Mouse (Mus musculus) C2C12 (cell line): ENCODE results near the gene Lrp1.

Source experiments
- CEBPB ChIP-seq: IDR thresholded peaks from one replicate; pipeline ENCODE4 v1.6.1; 2011; ENCODE audit warnings: low read depth, mild to moderate bottlenecking, control low read depth, moderate library complexity
- CTCF ChIP-seq: IDR thresholded peaks from one replicate; pipeline ENCODE4 v1.5.1; 2011; ENCODE audit not compliant: control insufficient read depth, insufficient read depth, insufficient read length
- MAX ChIP-seq: IDR thresholded peaks from one replicate; pipeline ENCODE4 v1.6.1; 2011; ENCODE audit warnings: mild to moderate bottlenecking, control low read depth
- MYOD1 ChIP-seq: IDR thresholded peaks from one replicate; pipeline ENCODE4 v1.6.1; 2011; ENCODE audit warnings: low read depth; ENCODE audit not compliant: control insufficient read depth, insufficient read length

GRCm38 (mm10) chr10:127534929-127535384, 86.0 kb downstream of the Lrp1 start:
- no peak for TF ChIP-seq CTCF
- TF ChIP-seq CEBPB, result no peak
- no peak for TF ChIP-seq MAX
- no peak for TF ChIP-seq MYOD1
